In the genomic region with DNA sequence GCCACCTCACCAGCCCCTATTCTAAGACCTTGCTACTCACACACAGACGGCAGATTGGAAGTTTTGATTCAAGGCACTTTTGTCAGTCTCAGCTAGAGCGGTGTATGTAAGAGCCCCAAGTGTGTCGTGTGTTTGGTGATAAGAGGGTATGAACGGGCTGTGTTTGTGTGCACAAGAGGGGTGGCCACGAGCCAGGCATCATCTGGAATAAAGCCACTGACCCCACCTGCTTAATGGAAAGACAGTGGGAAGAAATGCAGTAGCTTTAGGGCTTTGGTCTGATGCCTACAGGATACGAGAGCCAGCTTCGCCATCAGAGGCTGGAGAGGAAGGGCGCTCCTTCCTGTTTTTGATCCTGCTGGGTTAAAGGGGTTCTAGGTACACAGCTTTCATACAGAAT, we compare ENCODE assay signal across 31 mouse cellular contexts. TPM values are rescaled to one million over a fixed set of nuclear protein-coding genes. Genes with fewer than 3 reads are reported as not detected.
DNase-seq lines count a peak whose midpoint lies in the region; ATAC-seq and TF ChIP-seq lines count a peak whose summit lies in the region.
"Had no signal": no experiment of that assay in that cellular context is flagged by ENCODE, and none has a peak within 500 bp of the region (broad histone marks: within the 10 kb centered on the region; RNA-seq: fewer than 3 reads in every experiment).

No protein-coding gene starts in this region.

- peaks cover 16% of the 10 kb centered on the region for H3K4me1 ChIP-seq in heart, adult 2 months (ENCODE audit: control insufficient read depth, insufficient read depth, low read length)
- peaks cover 19% of the 10 kb centered on the region for H3K4me1 ChIP-seq in brown adipose tissue, adult 24 weeks (ENCODE audit: control insufficient read depth, insufficient read depth, insufficient read length, low read length)
- H3K4me1 ChIP-seq in forebrain, embryonic 12.5 days, result no peaks in the 10 kb centered on the region
- H3K4me1 ChIP-seq: embryonic facial prominence, embryonic 13.5 days; embryonic facial prominence, embryonic 15.5 days; forebrain, embryonic 10.5 days; forebrain, embryonic 13.5 days; forebrain, embryonic 15.5 days had no signal

- no peaks in the 10 kb centered on the region for H3K27me3 ChIP-seq in heart, adult 2 months (ENCODE audit: control insufficient read depth, insufficient read depth, low read length)
- H3K27me3 ChIP-seq in forebrain, embryonic 12.5 days, result no peaks in the 10 kb centered on the region
- H3K27me3 ChIP-seq: CH12.LX; embryonic facial prominence, embryonic 13.5 days; embryonic facial prominence, embryonic 15.5 days; forebrain, embryonic 13.5 days; forebrain, embryonic 15.5 days; Patski had no signal

- peaks cover 4% of the 10 kb centered on the region for H3K36me3 ChIP-seq in heart, adult 2 months (ENCODE audit: control insufficient read depth, insufficient read depth, low read length)
- H3K36me3 ChIP-seq in forebrain, embryonic 12.5 days (replicated peaks), result peaks cover 56% of the 10 kb centered on the region

- no peak for TF ChIP-seq EP300 in heart, adult 2 months (IDR thresholded peaks at IDR 0.05; ENCODE audit: insufficient read depth, low read depth, low read length)

- ATAC-seq in cerebellum, adult (ENCODE audit: insufficient number of reproducible peaks, low FRiP score, low TSS enrichment), result no peak
- ATAC-seq in forebrain, embryonic 12.5 days (ENCODE audit: low FRiP score), result no peak
- ATAC-seq: activated CD4-positive, CD25-positive, alpha-beta regulatory T cell, adult 4 months; CD4-positive, CD25-positive, alpha-beta regulatory T cell, adult 4 months; forebrain, embryonic 13.5 days; forebrain, embryonic 15.5 days; forebrain, postnatal 0 days; Patski had no signal

- H3K79me2 ChIP-seq in heart, adult 2 months (replicated peaks; ENCODE audit: control insufficient read depth, insufficient read depth, low read length), result no peaks in the 10 kb centered on the region

- no peak for TF ChIP-seq CTCF in heart, adult 2 months (IDR thresholded peaks at IDR 0.05)

- no peak for TF ChIP-seq POLR2A in heart, adult 2 months (IDR thresholded peaks at IDR 0.05; ENCODE audit: insufficient read depth, low read depth, low read length)

- H3K9me3 ChIP-seq in forebrain, embryonic 12.5 days, result no peaks in the 10 kb centered on the region
- H3K9me3 ChIP-seq: embryonic facial prominence, embryonic 13.5 days; embryonic facial prominence, embryonic 15.5 days; forebrain, embryonic 10.5 days; forebrain, embryonic 13.5 days; forebrain, embryonic 15.5 days; G1E had no signal

- no peak overlapping the region for H3K4me2 ChIP-seq in forebrain, embryonic 12.5 days
- H3K4me2 ChIP-seq: embryonic facial prominence, embryonic 13.5 days; embryonic facial prominence, embryonic 15.5 days; forebrain, embryonic 13.5 days; forebrain, embryonic 15.5 days had no signal

- peak overlapping the region; percentile 20 for H3K27ac ChIP-seq in heart, adult 2 months
- H3K27ac ChIP-seq in brown adipose tissue, adult 24 weeks (replicated peaks; ENCODE audit: low read depth, low read length), result peak overlapping the region; percentile 56
- H3K27ac ChIP-seq in forebrain, embryonic 12.5 days, result no peak overlapping the region
- H3K27ac ChIP-seq: embryonic facial prominence, embryonic 13.5 days; embryonic facial prominence, embryonic 15.5 days; forebrain, embryonic 10.5 days; forebrain, embryonic 13.5 days; forebrain, embryonic 15.5 days had no signal

- intact Hi-C loops in heart, adult 2 months (cut with DNase I), result no loop called here
- intact Hi-C loops in left cerebral cortex, postnatal 4 days (cut with DNase I), result no loop called here
- intact Hi-C loops in left cerebral cortex, postnatal 10 days (cut with DNase I), result no loop called here

- no peak overlapping the region for H3K4me3 ChIP-seq in heart, adult 2 months
- H3K4me3 ChIP-seq in brown adipose tissue, adult 24 weeks (ENCODE audit: insufficient read depth, low read depth, low read length), result no peak overlapping the region
- H3K4me3 ChIP-seq in forebrain, embryonic 12.5 days (replicated peaks), result no peak overlapping the region
- H3K4me3 ChIP-seq: embryonic facial prominence, embryonic 13.5 days; embryonic facial prominence, embryonic 15.5 days; erythroblast, embryonic 14.5 days; forebrain, embryonic 10.5 days; forebrain, embryonic 13.5 days; forebrain, embryonic 15.5 days had no signal

- WGBS in heart, adult 2 months, result 40% methylated on average over 8 of the region's 8 CpGs
- WGBS in forebrain, embryonic 12.5 days, result 90% methylated on average over 8 of the region's 8 CpGs

- peak; percentile 70 to 76 for DNase-seq in cerebellum, postnatal 10 days
- no peak for DNase-seq in heart, adult 2 months
- no peak for DNase-seq in heart, adult 8-10 months (ENCODE audit: low spot score)
- DNase-seq in left cerebral cortex, postnatal 4 days, result peak; percentile 50
- no peak for DNase-seq in left cerebral cortex, postnatal 10 days (ENCODE audit: extremely low spot score in 1 of 2, low spot score in 2 of 2)
- DNase-seq: adrenal gland, adult 8-10 months; adrenal gland, postnatal 14 days; adrenal gland, postnatal 36 days; B cell, adult 2 months; cerebellum, adult 11-12 months; cerebellum, adult 2 months; cerebellum, adult 9-11 months; cerebellum, postnatal 36 days; embryo, embryonic 11 days; forebrain, postnatal 0 days had no signal

- no peak overlapping the region for H3K9ac ChIP-seq in heart, adult 2 months (ENCODE audit: low read depth, low read length)
- no peak overlapping the region for H3K9ac ChIP-seq in forebrain, embryonic 12.5 days
- H3K9ac ChIP-seq: embryonic facial prominence, embryonic 13.5 days; embryonic facial prominence, embryonic 15.5 days; forebrain, embryonic 13.5 days; forebrain, embryonic 15.5 days; forebrain, postnatal 0 days had no signal

RNA-seq across cellular contexts. Expression of gene Papln, which starts 27.2 kb away (rescaled TPM):
- 1 to 10 TPM; 4.9 to 7.5 TPM for total RNA-seq in heart, adult 2 months (2021)
- 8.7 and 13.1 TPM in 2 replicates for polyA plus RNA-seq in heart, adult 2 months (2012; rRNA removed)
- total RNA-seq in heart, adult 8-10 months (2022), result 1 to 10 TPM; 3.6 to 7.5 (median 6.5) TPM
- total RNA-seq in left cerebral cortex, postnatal 4 days (2021), result 10 to 100 TPM in 1 of 2 experiments, 1 to 10 TPM in 1; 9.5 to 10.5 TPM
- total RNA-seq in left cerebral cortex, postnatal 10 days (2021), result 10 to 100 TPM; 23.1 to 26.2 TPM
- 0.59 TPM in 1 of 2 replicates, not detected in the other for polyA plus RNA-seq in brown adipose tissue, adult 24 weeks (2012; ENCODE audit: insufficient read depth, insufficient read length, missing spikeins)
- polyA plus RNA-seq in forebrain, embryonic 12.5 days (2016; fragmentation: Nextera tagmentation; extraction: Ambion mirVana), result 0.12 and 0.23 TPM in 2 replicates
- total RNA-seq: common myeloid progenitor, adult 5-6 weeks had no signal
- polyA plus RNA-seq: activated CD4-positive, CD25-positive, alpha-beta regulatory T cell, adult 4 months; CD4-positive, CD25-positive, alpha-beta regulatory T cell, adult 4 months; embryonic facial prominence, embryonic 11.5 days; erythroblast, embryonic 14.5 days had no signal

RNA-seq across cellular contexts. Expression of gene Psen1, which starts 48.3 kb away (rescaled TPM):
- 10 to 100 TPM; 35.1 to 38.0 TPM for total RNA-seq in heart, adult 2 months (2021)
- polyA plus RNA-seq in heart, adult 2 months (2012; rRNA removed), result 16.8 and 24.5 TPM in 2 replicates
- 10 to 100 TPM; 30.1 to 40.0 (median 34.9) TPM for total RNA-seq in heart, adult 8-10 months (2022)
- 10 to 100 TPM; 70.8 to 78.0 TPM for total RNA-seq in left cerebral cortex, postnatal 4 days (2021)
- total RNA-seq in left cerebral cortex, postnatal 10 days (2021), result 10 to 100 TPM; 63.2 to 66.8 TPM
- 18.9 and 19.6 TPM in 2 replicates for polyA plus RNA-seq in brown adipose tissue, adult 24 weeks (2012; ENCODE audit: insufficient read depth, insufficient read length, missing spikeins)
- polyA plus RNA-seq in forebrain, embryonic 12.5 days (2016; fragmentation: Nextera tagmentation; extraction: Ambion mirVana), result 67.4 and 69.0 TPM in 2 replicates

Comparison
In these comparisons a context has a peak if more than half of its experiments do, and no peak if none do; other contexts are left out.
1. DNase-seq: peak in cerebellum, postnatal 10 days (2 of 2) and left cerebral cortex, postnatal 4 days (single experiment); none in heart, adult 2 months (0 of 2), heart, adult 8-10 months (single experiment) and left cerebral cortex, postnatal 10 days (0 of 2).